Mouse (Mus musculus) kidney, adult 2 months (tissue): ENCODE data around the gene Kcnq1. TPM values are rescaled to one million over a fixed set of nuclear protein-coding genes. Genes with fewer than 3 reads are reported as not detected.
A peak's percentile ranks its signal among the peaks of the same experiment; 100 is the strongest.

Source experiments
- DNase-seq: peaks from one replicate; pipeline ENCODE4 v3.0.0; 2021
- H3K27ac ChIP-seq: fragments of 200-500 bp; 2 replicates; pipeline ENCODE4 v1.5.1; 2012; ENCODE audit warnings: low read depth, low read length, control low read depth, inconsistent platforms; ENCODE audit not compliant: insufficient read depth
- H3K27me3 ChIP-seq: fragments of 200-500 bp; replicated peaks from 2 replicates; pipeline ENCODE4 v1.6.1; 2012; ENCODE audit warnings: mild to moderate bottlenecking, moderate library complexity, low read length, inconsistent platforms; ENCODE audit not compliant: control insufficient read depth, insufficient read depth
- H3K36me3 ChIP-seq: fragments of 200-500 bp; 2 replicates; pipeline ENCODE4 v1.6.1; 2012; ENCODE audit warnings: mild to moderate bottlenecking, moderate library complexity, low read length, inconsistent platforms; ENCODE audit not compliant: control insufficient read depth, insufficient read depth
- H3K4me1 ChIP-seq: fragments of 200-500 bp; 2 replicates; pipeline ENCODE4 v1.6.1; 2011; ENCODE audit warnings: low read length; ENCODE audit not compliant: control insufficient read depth, insufficient read depth
- H3K4me3 ChIP-seq: fragments of 200-500 bp; 2 replicates; pipeline ENCODE4 v1.5.1; 2011; ENCODE audit warnings: mild to moderate bottlenecking, low read depth, low read length, control low read depth; ENCODE audit not compliant: insufficient read depth
- CTCF ChIP-seq: fragments of 200-500 bp; conservative IDR thresholded peaks from 2 replicates; pipeline ENCODE4 v1.5.1; 2011; ENCODE audit warnings: low read depth, mild to moderate bottlenecking, control low read depth, low read length, moderate library complexity, mixed read lengths; ENCODE audit not compliant: insufficient read depth, insufficient read length
- POLR2A ChIP-seq: fragments of 200-500 bp; IDR thresholded peaks from one replicate; pipeline ENCODE4 v1.6.1; 2011; ENCODE audit warnings: low read depth, low read length, control low read depth
- WGBS: fragments of 180-500 bp; shearing (Covaris S2); methylation state at CpG from one replicate; pipeline ENCODE4 v1.1.7; 2018; 5-methylcytosine and 5-hydroxymethylcytosine counted together
- polyA plus RNA-seq: library from polyadenylated mRNA; depleted of rRNA; stranded (reverse); fragments of >200 nt; gene quantifications from 2 replicates; pipeline ENCODE4 v1.2.3, GENCODE M21; 2012

Kcnq1 gene
- polyA plus RNA-seq, 1 experiment: 24.0 TPM

DNA sequence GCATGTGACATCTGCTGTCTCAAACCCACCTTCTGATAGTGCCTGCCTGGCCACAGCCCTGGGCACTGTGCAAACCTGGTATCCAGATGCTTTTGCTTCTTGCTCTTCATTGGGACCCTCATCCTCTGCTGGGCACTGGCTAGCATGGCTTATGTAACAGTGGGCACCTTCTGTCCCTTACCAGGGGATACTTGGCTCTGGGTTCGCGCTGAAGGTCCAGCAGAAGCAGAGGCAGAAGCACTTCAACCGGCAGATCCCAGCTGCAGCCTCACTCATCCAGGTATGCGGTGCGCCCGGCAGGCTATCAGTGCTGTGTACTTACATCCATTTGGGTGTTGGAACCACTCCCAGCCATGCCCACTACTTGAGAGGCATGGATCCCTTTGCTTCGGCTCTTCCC lies 86.2 kb downstream of the Kcnq1 start:
- Histone ChIP-seq H3K27ac (no peak overlapping the region), H3K4me1 (no peaks in the 10 kb centered on the region), H3K4me3 (no peak overlapping the region), H3K27me3 (no peaks in the 10 kb centered on the region), H3K36me3 (no peaks in the 10 kb centered on the region)
- TF ChIP-seq CTCF (no peak), POLR2A (no peak)
- no peak for DNase-seq
- 95% methylated on average over 7 of the region's 7 CpGs for WGBS

DNA sequence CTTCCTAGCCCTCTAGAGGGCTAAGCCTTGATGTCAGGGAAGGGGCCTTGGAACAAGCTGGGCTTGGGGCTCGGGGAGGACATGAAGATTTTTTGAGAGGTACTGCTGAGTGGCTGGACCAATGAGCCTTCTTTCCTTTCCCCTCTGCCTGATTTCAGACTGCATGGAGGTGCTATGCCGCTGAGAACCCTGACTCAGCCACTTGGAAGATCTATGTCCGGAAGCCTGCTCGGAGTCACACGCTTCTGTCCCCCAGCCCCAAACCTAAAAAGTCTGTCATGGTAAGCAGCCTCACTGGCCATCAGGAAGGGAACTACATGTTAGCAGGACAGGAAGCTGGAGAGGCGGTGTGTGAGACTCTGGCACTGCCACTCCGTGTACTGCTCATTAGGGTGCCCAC lies 87.9 kb downstream of the Kcnq1 start:
- no peak for DNase-seq
- no peaks in the 10 kb centered on the region for H3K27me3 ChIP-seq
- no peak overlapping the region for H3K27ac ChIP-seq
- 91% methylated on average over 7 of the region's 7 CpGs for WGBS
- H3K4me1 ChIP-seq: no peaks in the 10 kb centered on the region
- no peak for TF ChIP-seq POLR2A
- TF ChIP-seq CTCF: no peak
- H3K4me3 ChIP-seq: no peak overlapping the region
- no peaks in the 10 kb centered on the region for H3K36me3 ChIP-seq

DNA sequence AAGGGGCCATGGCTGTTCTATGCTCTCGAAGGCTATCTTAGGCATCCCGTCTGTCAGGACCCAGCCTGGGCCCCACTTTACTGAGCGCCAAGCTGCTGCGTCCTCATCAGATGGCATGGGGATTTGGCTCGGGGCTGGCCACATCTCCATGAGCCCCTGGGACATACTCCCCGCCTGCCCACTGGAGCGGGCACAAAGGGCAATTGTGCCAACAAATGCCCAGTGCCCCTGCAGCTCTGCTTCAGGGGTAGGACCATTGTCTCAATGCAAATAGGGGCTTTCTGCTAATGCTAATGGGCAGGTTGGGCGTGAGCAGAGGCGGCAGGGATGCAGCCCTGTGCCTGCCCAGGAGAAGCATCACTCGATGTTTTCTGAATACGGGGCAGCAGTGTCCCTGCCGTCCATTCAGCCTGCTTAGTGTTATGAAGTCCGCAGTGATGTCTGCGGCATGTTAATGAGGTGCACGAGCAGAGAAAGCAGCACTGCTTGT lies 91.8 kb downstream of the Kcnq1 start:
- Histone ChIP-seq H3K27ac (no peak overlapping the region), H3K36me3 (no peaks in the 10 kb centered on the region)

DNA sequence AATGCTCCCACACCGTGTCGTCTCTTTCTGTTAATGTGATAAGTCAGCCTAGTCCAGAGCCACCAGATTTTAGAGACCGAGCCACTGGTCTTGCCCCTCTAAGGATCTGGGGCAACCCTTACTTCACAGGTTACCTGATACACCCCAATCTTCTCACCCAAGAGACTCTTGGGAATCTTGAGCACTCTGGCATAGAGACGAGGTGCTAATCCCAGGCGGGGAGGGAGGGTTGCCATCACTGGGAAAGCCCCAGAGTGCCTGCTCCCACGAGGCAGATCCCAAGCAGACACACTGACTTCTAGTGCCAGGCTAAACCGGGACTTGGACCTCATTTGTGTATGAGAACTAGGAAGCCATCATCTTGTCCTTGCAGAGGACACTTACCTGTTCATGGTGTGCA lies 92.3 kb downstream of the Kcnq1 start:
- Histone ChIP-seq H3K27ac (no peak overlapping the region), H3K36me3 (no peaks in the 10 kb centered on the region), H3K27me3 (no peaks in the 10 kb centered on the region), H3K4me1 (no peaks in the 10 kb centered on the region), H3K4me3 (no peak overlapping the region)
- no peak for DNase-seq
- WGBS: 62% methylated on average over 7 of the region's 7 CpGs
- no peak for TF ChIP-seq CTCF
- TF ChIP-seq POLR2A: no peak

More for the DNA sequence above, 91.8 kb downstream of the Kcnq1 start:
- Histone ChIP-seq H3K4me1 (no peaks in the 10 kb centered on the region), H3K27me3 (no peaks in the 10 kb centered on the region), H3K4me3 (no peak overlapping the region)
- 69% methylated on average over 15 of the region's 15 CpGs for WGBS
- DNase-seq: no peak
- TF ChIP-seq POLR2A: no peak

- no peak overlapping the region for H3K4me3 ChIP-seq
- H3K27me3 ChIP-seq: no peaks in the 10 kb centered on the region
- no peak for TF ChIP-seq CTCF
- TF ChIP-seq POLR2A: no peak
- no peaks in the 10 kb centered on the region for H3K4me1 ChIP-seq
- DNase-seq: no peak
- no peaks in the 10 kb centered on the region for H3K36me3 ChIP-seq
- H3K27ac ChIP-seq: no peak overlapping the region
- WGBS: 89% methylated on average over 2 of the region's 2 CpGs
These were observed 95.1 kb downstream of the Kcnq1 start for GRCm38 (mm10) chr7:143201255-143201654.

DNA sequence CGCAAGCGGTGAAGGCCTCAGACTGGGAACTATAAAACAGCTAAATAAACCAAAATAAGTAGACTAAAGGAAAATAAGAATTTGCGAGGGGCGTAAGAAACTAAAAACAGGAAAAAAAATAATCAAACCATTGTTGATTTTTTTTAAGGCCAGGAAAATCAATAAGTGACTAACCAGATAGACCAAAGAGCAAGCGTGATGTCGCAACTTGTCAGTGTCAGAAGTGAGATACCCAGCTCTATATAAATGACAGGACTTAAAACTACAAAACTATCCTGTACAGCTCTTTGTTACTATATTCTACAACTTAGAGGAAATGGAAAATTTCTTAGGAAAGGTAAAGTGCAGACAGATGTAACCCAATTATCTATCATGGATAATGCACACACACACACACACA lies 97.7 kb downstream of the Kcnq1 start:
- no peak overlapping the region for H3K27ac ChIP-seq
- H3K27me3 ChIP-seq: no peaks in the 10 kb centered on the region
- no peak for TF ChIP-seq CTCF
- no peak overlapping the region for H3K4me3 ChIP-seq
- H3K4me1 ChIP-seq: no peaks in the 10 kb centered on the region
- H3K36me3 ChIP-seq: no peaks in the 10 kb centered on the region
- DNase-seq: no peak
- 96% methylated on average over 6 of the region's 6 CpGs for WGBS

DNA sequence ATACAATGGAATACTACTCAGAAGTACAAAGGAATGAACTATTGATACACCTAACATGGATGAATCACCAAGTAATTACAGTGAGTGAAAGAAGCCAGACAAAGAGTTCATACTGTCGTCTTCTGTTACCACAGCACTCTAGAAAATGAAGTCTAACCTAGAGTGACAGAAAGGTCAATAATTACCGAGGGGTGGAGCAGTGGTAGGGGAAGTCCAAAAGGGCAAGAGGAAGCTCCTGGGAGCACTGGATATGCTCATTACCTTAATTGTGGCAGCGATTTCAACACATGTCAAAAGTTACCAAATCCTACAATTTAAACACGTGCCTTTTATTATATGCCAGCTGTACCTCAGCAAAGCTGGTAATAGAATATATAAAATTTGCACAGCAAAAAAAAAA lies 100.9 kb downstream of the Kcnq1 start:
- Histone ChIP-seq H3K4me1 (no peaks in the 10 kb centered on the region), H3K4me3 (no peak overlapping the region), H3K27me3 (no peaks in the 10 kb centered on the region), H3K27ac (no peak overlapping the region), H3K36me3 (no peaks in the 10 kb centered on the region)
- 38% methylated on average over 4 of the region's 4 CpGs for WGBS
- DNase-seq: peak; percentile 86
- TF ChIP-seq CTCF (no peak), POLR2A (no peak)

GRCm38 (mm10) chr7:143210796-143211195 lies 104.6 kb downstream of the Kcnq1 start:
- Histone ChIP-seq H3K27ac (no peak overlapping the region), H3K4me1 (no peaks in the 10 kb centered on the region), H3K4me3 (no peak overlapping the region), H3K36me3 (no peaks in the 10 kb centered on the region), H3K27me3 (no peaks in the 10 kb centered on the region)
- TF ChIP-seq CTCF (no peak), POLR2A (no peak)
- 65% methylated on average over 4 of the region's 4 CpGs for WGBS
- DNase-seq: peak; percentile 11
